In the genomic region with DNA sequence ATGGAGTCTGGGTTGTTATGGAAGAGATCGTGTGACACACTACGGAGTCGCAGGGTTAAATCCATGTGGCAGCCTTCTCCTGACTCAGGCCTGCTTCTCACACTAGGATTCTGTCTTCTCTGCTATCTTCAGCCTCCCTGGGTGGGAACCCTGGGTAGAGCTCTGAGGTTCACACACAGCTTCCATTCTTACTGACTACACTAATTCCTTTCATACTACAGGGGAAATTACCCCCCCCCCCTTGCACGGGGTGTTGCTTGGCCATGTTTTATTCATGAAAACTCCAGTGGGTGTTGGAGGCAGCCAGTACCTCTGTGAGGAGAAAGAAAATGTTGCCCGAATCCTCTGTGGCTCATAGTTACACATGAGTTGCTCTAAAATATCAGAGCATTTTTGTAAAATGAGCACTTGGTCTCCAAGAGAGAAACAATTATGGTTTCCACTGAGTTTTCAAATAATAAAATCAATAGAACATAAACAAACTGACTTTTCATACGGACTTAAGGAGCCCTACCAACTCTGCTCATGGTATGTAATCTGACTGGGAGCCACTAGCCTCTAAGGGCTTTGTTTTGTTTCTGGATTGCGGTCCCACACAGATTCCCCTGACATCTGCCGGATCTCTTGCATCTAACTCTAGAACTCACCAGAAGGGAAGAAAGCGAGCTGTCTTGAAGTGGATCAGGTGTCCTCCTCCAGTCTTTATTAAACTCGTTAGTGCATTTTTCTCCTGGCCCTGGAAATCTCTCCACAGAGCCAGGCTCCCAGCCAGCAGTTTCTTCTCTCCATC, we compare ENCODE assay signal across 8 mouse cellular contexts.
A peak's percentile ranks its signal among the peaks of the same experiment; 100 is the strongest.
DNase-seq lines count a peak whose midpoint lies in the region; ATAC-seq and TF ChIP-seq lines count a peak whose summit lies in the region.

No protein-coding gene starts in this region.

- TF ChIP-seq EP300 in stomach, postnatal 0 days (optimal IDR thresholded peaks at IDR 0.05) = no peak

- H3K9me3 ChIP-seq in embryonic facial prominence, embryonic 11.5 days (replicated peaks; ENCODE audit: control insufficient read depth, low read length) = no peaks in the 10 kb centered on the region
- H3K9me3 ChIP-seq in embryonic facial prominence, embryonic 10.5 days = no peaks in the 10 kb centered on the region
- no peaks in the 10 kb centered on the region for H3K9me3 ChIP-seq in stomach, embryonic 14.5 days (ENCODE audit: control insufficient read depth, low read depth, low read length)
- no peaks in the 10 kb centered on the region for H3K9me3 ChIP-seq in stomach, postnatal 0 days (ENCODE audit: control insufficient read depth, low read length)
- H3K9me3 ChIP-seq in limb, embryonic 15.5 days = no peaks in the 10 kb centered on the region

- H3K27me3 ChIP-seq in embryonic facial prominence, embryonic 11.5 days (ENCODE audit: control insufficient read depth, insufficient read depth, low read length) = no peaks in the 10 kb centered on the region
- H3K27me3 ChIP-seq in embryonic facial prominence, embryonic 10.5 days (replicated peaks; ENCODE audit: low read depth, poor library complexity, severe bottlenecking) = no peaks in the 10 kb centered on the region
- no peaks in the 10 kb centered on the region for H3K27me3 ChIP-seq in stomach, embryonic 14.5 days (ENCODE audit: control insufficient read depth, insufficient read depth, low read length)
- H3K27me3 ChIP-seq in stomach, postnatal 0 days (ENCODE audit: control insufficient read depth, insufficient read depth, low read length) = no peaks in the 10 kb centered on the region
- no peaks in the 10 kb centered on the region for H3K27me3 ChIP-seq in limb, embryonic 15.5 days

- no peaks in the 10 kb centered on the region for H3K36me3 ChIP-seq in embryonic facial prominence, embryonic 11.5 days (replicated peaks; ENCODE audit: control insufficient read depth, insufficient read depth, low read depth, low read length)
- H3K36me3 ChIP-seq in embryonic facial prominence, embryonic 10.5 days (replicated peaks) = peaks cover 26% of the 10 kb centered on the region
- H3K36me3 ChIP-seq in stomach, embryonic 14.5 days (ENCODE audit: control insufficient read depth, insufficient read depth, low read length) = no peaks in the 10 kb centered on the region; the same call in 1 of the 2 replicates
- no peaks in the 10 kb centered on the region for H3K36me3 ChIP-seq in stomach, postnatal 0 days (ENCODE audit: control insufficient read depth, insufficient read depth, low read length)
- no peaks in the 10 kb centered on the region for H3K36me3 ChIP-seq in limb, embryonic 15.5 days

- no peak for TF ChIP-seq CTCF in stomach, postnatal 0 days (IDR thresholded peaks at IDR 0.05; ENCODE audit: low read depth)

- H3K4me3 ChIP-seq in embryonic facial prominence, embryonic 11.5 days (ENCODE audit: low read depth, low read length) = no peak overlapping the region
- no peak overlapping the region for H3K4me3 ChIP-seq in embryonic facial prominence, embryonic 10.5 days
- H3K4me3 ChIP-seq in stomach, embryonic 14.5 days (ENCODE audit: low read depth, low read length) = no peak overlapping the region
- no peak overlapping the region for H3K4me3 ChIP-seq in stomach, postnatal 0 days (ENCODE audit: low read depth, low read length)
- no peak overlapping the region for H3K4me3 ChIP-seq in limb, embryonic 15.5 days

- ATAC-seq in embryonic facial prominence, embryonic 11.5 days (replicated peaks; ENCODE audit: insufficient number of reproducible peaks, low FRiP score, low TSS enrichment, low read depth) = no peak
- ATAC-seq in stomach, embryonic 14.5 days (ENCODE audit: insufficient number of reproducible peaks, insufficient read depth, low FRiP score, low read depth) = peak; percentile 23; the same call in 1 of the 2 replicates
- ATAC-seq in stomach, postnatal 0 days (ENCODE audit: low FRiP score, low TSS enrichment) = no peak
- ATAC-seq in limb, embryonic 15.5 days (ENCODE audit: insufficient number of reproducible peaks, low FRiP score, low TSS enrichment, low read depth) = peak; percentile 66
- no peak for ATAC-seq in monocyte, adult 5-6 weeks (replicated peaks; ENCODE audit: insufficient number of reproducible peaks, low FRiP score, low TSS enrichment, poor library complexity, severe bottlenecking)

- H3K9ac ChIP-seq in embryonic facial prominence, embryonic 11.5 days (replicated peaks; ENCODE audit: low read length) = no peak overlapping the region
- H3K9ac ChIP-seq in stomach, embryonic 14.5 days (replicated peaks; ENCODE audit: low read depth, low read length) = no peak overlapping the region
- no peak overlapping the region for H3K9ac ChIP-seq in stomach, postnatal 0 days (ENCODE audit: low read length)
- no peak overlapping the region for H3K9ac ChIP-seq in limb, embryonic 15.5 days

- WGBS in embryonic facial prominence, embryonic 11.5 days = 56% methylated on average over 10 of the region's 10 CpGs
- WGBS in embryonic facial prominence, embryonic 10.5 days = 70% methylated on average over 10 of the region's 10 CpGs
- WGBS in stomach, embryonic 14.5 days = 65% methylated on average over 10 of the region's 10 CpGs
- WGBS in stomach, postnatal 0 days = 64% methylated on average over 10 of the region's 10 CpGs
- 64% methylated on average over 10 of the region's 10 CpGs for WGBS in limb, embryonic 15.5 days

- no peak overlapping the region for H3K4me2 ChIP-seq in embryonic facial prominence, embryonic 11.5 days (ENCODE audit: low read depth, low read length)
- H3K4me2 ChIP-seq in stomach, embryonic 14.5 days (replicated peaks; ENCODE audit: low read depth, low read length) = no peak overlapping the region
- H3K4me2 ChIP-seq in stomach, postnatal 0 days (replicated peaks; ENCODE audit: low read depth) = no peak overlapping the region
- no peak overlapping the region for H3K4me2 ChIP-seq in limb, embryonic 15.5 days

- DNase-seq in embryonic facial prominence, embryonic 11.5 days (ENCODE audit: low spot score) = peak; percentile 11
- DNase-seq in embryonic facial prominence, embryonic 10.5 days (ENCODE audit: low spot score) = no peak
- no peak for DNase-seq in stomach, postnatal 0 days (ENCODE audit: low spot score)
- peak; percentile 74 for DNase-seq in telencephalon, adult 2 months (ENCODE audit: low read depth, low spot score)
- DNase-seq in ovary, postnatal 36 days (ENCODE audit: low spot score) = no peak

- no peaks in the 10 kb centered on the region; the same call in 1 of the 2 replicates for H3K4me1 ChIP-seq in embryonic facial prominence, embryonic 11.5 days (ENCODE audit: control insufficient read depth, insufficient read depth, low read length)
- peaks cover 5% of the 10 kb centered on the region for H3K4me1 ChIP-seq in embryonic facial prominence, embryonic 10.5 days
- no peaks in the 10 kb centered on the region for H3K4me1 ChIP-seq in stomach, embryonic 14.5 days (ENCODE audit: control insufficient read depth, insufficient read depth, low read length)
- H3K4me1 ChIP-seq in stomach, postnatal 0 days (replicated peaks; ENCODE audit: control insufficient read depth, insufficient read depth) = no peaks in the 10 kb centered on the region
- peaks cover 5% of the 10 kb centered on the region; the same call in 1 of the 2 replicates for H3K4me1 ChIP-seq in limb, embryonic 15.5 days

- H3K27ac ChIP-seq in embryonic facial prominence, embryonic 11.5 days (replicated peaks; ENCODE audit: low read depth, low read length) = no peak overlapping the region
- no peak overlapping the region for H3K27ac ChIP-seq in embryonic facial prominence, embryonic 10.5 days (replicated peaks)
- H3K27ac ChIP-seq in stomach, embryonic 14.5 days (ENCODE audit: low read length) = no peak overlapping the region
- H3K27ac ChIP-seq in stomach, postnatal 0 days (replicated peaks) = no peak overlapping the region
- peak overlapping the region; percentile 54 for H3K27ac ChIP-seq in limb, embryonic 15.5 days

Comparison
In these comparisons a context has a peak if more than half of its experiments do, and no peak if none do; other contexts are left out.
1. ATAC-seq: peak in stomach, embryonic 14.5 days (single experiment) and limb, embryonic 15.5 days (single experiment); none in embryonic facial prominence, embryonic 11.5 days (single experiment), stomach, postnatal 0 days (single experiment) and monocyte, adult 5-6 weeks (single experiment).
2. DNase-seq: peak in embryonic facial prominence, embryonic 11.5 days (single experiment) and telencephalon, adult 2 months (single experiment); none in embryonic facial prominence, embryonic 10.5 days (single experiment), stomach, postnatal 0 days (single experiment) and ovary, postnatal 36 days (single experiment).